Mouse (Mus musculus) CH12.LX (cell line): Measurements from ENCODE around the gene Pbx1. TPM values are rescaled to one million over a fixed set of nuclear protein-coding genes. Genes with fewer than 3 reads are reported as not detected.

Experiments used
- DNase-seq: peaks from one replicate; pipeline ENCODE4 v3.0.0-alpha.2; 2013; ENCODE audit errors: extremely low read depth
- H3K27ac ChIP-seq: 2 replicates; pipeline ENCODE4 v1.5.1; 2012; ENCODE audit warnings: low read depth, mild to moderate bottlenecking, control low read depth, moderate library complexity; ENCODE audit not compliant: insufficient read depth
- H3K27me3 ChIP-seq: replicated peaks from 2 replicates; pipeline ENCODE3; 2012; ENCODE audit warnings: inconsistent platforms
- H3K36me3 ChIP-seq, 2 experiments: replicated peaks in 1 of 2; 2 replicates each; pipeline versions ENCODE3 to v1.6.1; 2012; ENCODE audit warnings: inconsistent platforms in 1 of 2, low read length in 1 of 2, mild to moderate bottlenecking in 1 of 2, mixed read lengths in 1 of 2, moderate library complexity in 1 of 2; ENCODE audit not compliant: control insufficient read depth in 1 of 2, insufficient read depth in 1 of 2
- H3K4me1 ChIP-seq, 2 experiments: 2 replicates each; pipeline ENCODE4 v1.6.1; 2012; ENCODE audit warnings: inconsistent platforms in 1 of 2, moderate library complexity in 1 of 2; ENCODE audit not compliant: insufficient read depth in 2 of 2, control insufficient read depth in 1 of 2
- H3K4me2 ChIP-seq: 2 replicates; pipeline ENCODE4 v1.6.1; 2012; ENCODE audit warnings: low read depth, mild to moderate bottlenecking, control low read depth; ENCODE audit not compliant: poor library complexity, insufficient read depth, severe bottlenecking
- H3K4me3 ChIP-seq, 3 experiments: fragments of 150-350 bp in 1 of 3; sonication (generic) in 1 of 3; replicated peaks in 1 of 3; 2 replicates each; pipeline versions ENCODE3 to v1.5.1; 2011 to 2012; ENCODE audit warnings: low read depth in 2 of 3, low read length in 2 of 3, mild to moderate bottlenecking in 2 of 3, moderate library complexity in 2 of 3, control low read depth in 1 of 3, improper control_type of control experiment in 1 of 3, inconsistent platforms in 1 of 3, mixed read lengths in 1 of 3; ENCODE audit not compliant: poor library complexity in 1 of 3
- H3K79me2 ChIP-seq: replicated peaks from 2 replicates; pipeline ENCODE4 v1.6.1; 2012; ENCODE audit warnings: mild to moderate bottlenecking, moderate library complexity; ENCODE audit not compliant: control insufficient read depth, poor library complexity, insufficient read depth, severe bottlenecking; ENCODE audit errors: extremely low read depth
- H3K9ac ChIP-seq: 2 replicates; pipeline ENCODE4 v1.6.1; 2012; ENCODE audit warnings: low read depth, mild to moderate bottlenecking, control low read depth, moderate library complexity; ENCODE audit not compliant: insufficient read depth
- H3K9me3 ChIP-seq: replicated peaks from 2 replicates; pipeline ENCODE3; 2012; ENCODE audit warnings: low read length, inconsistent platforms, mixed read lengths
- BHLHE40 ChIP-seq: IDR thresholded peaks from 2 replicates; pipeline ENCODE4 v1.6.1; 2011; ENCODE audit warnings: mild to moderate bottlenecking, low read depth, low read length, improper control_type of control experiment
- CHD2 ChIP-seq: IDR thresholded peaks from 2 replicates; pipeline ENCODE4 v1.6.1; 2011; ENCODE audit warnings: low read length, improper control_type of control experiment
- CTCF ChIP-seq, 2 experiments: IDR thresholded peaks in 1 of 2; conservative IDR thresholded peaks in 1 of 2; 2 replicates each; pipeline ENCODE4 v1.5.1; 2011 to 2012; ENCODE audit warnings: low read depth in 2 of 2, low read length in 2 of 2, improper control_type of control experiment in 1 of 2, inconsistent platforms in 1 of 2, mild to moderate bottlenecking in 1 of 2, moderate library complexity in 1 of 2
- E2F4 ChIP-seq: IDR thresholded peaks from 2 replicates; pipeline ENCODE4 v1.6.1; 2011; ENCODE audit warnings: low read depth, low read length, improper control_type of control experiment; ENCODE audit not compliant: insufficient replicate concordance
- ELF1 ChIP-seq: IDR thresholded peaks from 2 replicates; pipeline ENCODE4 v1.6.1; 2014; ENCODE audit warnings: low read depth, mild to moderate bottlenecking, inconsistent platforms, low read length, improper control_type of control experiment
- EP300 ChIP-seq: IDR thresholded peaks from 2 replicates; pipeline ENCODE4 v1.6.1; 2011; ENCODE audit warnings: low read length, improper control_type of control experiment
- ETS1 ChIP-seq: conservative IDR thresholded peaks from 2 replicates; pipeline ENCODE4 v1.6.1; 2012; ENCODE audit warnings: low read depth, mild to moderate bottlenecking, inconsistent platforms, low read length, improper control_type of control experiment, moderate library complexity
- IRF4 ChIP-seq: IDR thresholded peaks from 2 replicates; pipeline ENCODE4 v1.6.1; 2014; ENCODE audit warnings: low read depth, mild to moderate bottlenecking, inconsistent platforms, low read length, improper control_type of control experiment
- MAFK ChIP-seq: IDR thresholded peaks from 2 replicates; pipeline ENCODE4 v1.6.1; 2011; ENCODE audit warnings: low read length, improper control_type of control experiment; ENCODE audit not compliant: insufficient replicate concordance
- MAX ChIP-seq: IDR thresholded peaks from 2 replicates; pipeline ENCODE4 v1.6.1; 2011; ENCODE audit warnings: low read length, improper control_type of control experiment
- MAZ ChIP-seq: IDR thresholded peaks from 2 replicates; pipeline ENCODE4 v1.6.1; 2012; ENCODE audit warnings: low read depth, mild to moderate bottlenecking, inconsistent platforms, low read length, improper control_type of control experiment, moderate library complexity
- MEF2A ChIP-seq: IDR thresholded peaks from 2 replicates; pipeline ENCODE4 v1.6.1; 2014; ENCODE audit warnings: low read depth, mild to moderate bottlenecking, inconsistent platforms, low read length, improper control_type of control experiment, borderline replicate concordance
- RAD21 ChIP-seq: IDR thresholded peaks from 2 replicates; pipeline ENCODE4 v1.6.1; 2011; ENCODE audit warnings: low read depth, mild to moderate bottlenecking, low read length, improper control_type of control experiment, moderate library complexity
- SIN3A ChIP-seq: IDR thresholded peaks from 2 replicates; pipeline ENCODE4 v1.6.1; 2012; ENCODE audit warnings: low read length, improper control_type of control experiment, inconsistent platforms
- TBP ChIP-seq: conservative IDR thresholded peaks from 2 replicates; pipeline ENCODE4 v1.6.1; 2011; ENCODE audit warnings: low read depth, low read length, improper control_type of control experiment
- UBTF ChIP-seq: IDR thresholded peaks from 2 replicates; pipeline ENCODE4 v1.6.1; 2012; ENCODE audit warnings: low read depth, mild to moderate bottlenecking, inconsistent platforms, low read length, improper control_type of control experiment, moderate library complexity
- ZKSCAN1 ChIP-seq: IDR thresholded peaks from 2 replicates; pipeline ENCODE4 v1.6.1; 2012; ENCODE audit warnings: low read depth, inconsistent platforms, low read length, improper control_type of control experiment, borderline replicate concordance
- ZMIZ1 ChIP-seq: IDR thresholded peaks from 2 replicates; pipeline ENCODE4 v1.6.1; 2012; ENCODE audit warnings: low read depth, mild to moderate bottlenecking, inconsistent platforms, low read length, improper control_type of control experiment
- dilution Hi-C: fragments of 300-500 bp; cut with MboI; formaldehyde crosslinking; loops from 2 replicates; pipeline ENCODE4 v1.14.3; 2020; ENCODE audit warnings: low sequenced_read_pairs; ENCODE audit not compliant: extremely low pct_unique_long_range_greater_than_20kb, extremely low pct_ligation_motif_present
- in situ Hi-C: fragments of 300-500 bp; cut with MboI; formaldehyde crosslinking; loops from 3 replicates; pipeline ENCODE4 v1.14.3; 2019; ENCODE audit warnings: low sequenced_read_pairs, low pct_ligation_motif_present, low pct_unique_long_range_greater_than_20kb, mixed read lengths
- polyA plus RNA-seq: library from polyadenylated mRNA; unstranded; fragments of >175 nt; gene quantifications from 2 replicates; pipeline ENCODE4 v1.2.1, GENCODE M21; 2012; ENCODE audit warnings: low read depth; ENCODE audit not compliant: insufficient read length
- total RNA-seq, 2 experiments: library from RNA; depleted of rRNA; stranded (reverse); fragments of 300-350 nt in 1 of 2; fragments of >200 nt in 1 of 2; gene quantifications; 2 replicates each; pipeline ENCODE4 v1.2.3; 2012 to 2014

Gene Pbx1
- total and polyA plus RNA-seq, 3 experiments = not detected

GRCm38 (mm10) chr1:168455178-168455577 is 23.1 kb upstream of the Pbx1 start:
- TF ChIP-seq SIN3A (no peak), EP300 (no peak), ETS1 (no peak), MAX (no peak), ZMIZ1 (no peak), UBTF (no peak), IRF4 (no peak), MAZ (no peak), ELF1 (no peak), CHD2 (no peak), RAD21 (no peak), BHLHE40 (no peak)
- in situ Hi-C loops (no loop called here), dilution Hi-C loops (no loop called here)
- Histone ChIP-seq H3K4me1 (no peaks in the 10 kb centered on the region), H3K9me3 (peaks cover 57% of the 10 kb centered on the region), H3K4me3 (no peak overlapping the region), H3K9ac (no peak overlapping the region), H3K27me3 (no peaks in the 10 kb centered on the region), H3K27ac (no peak overlapping the region), H3K36me3 (no peaks in the 10 kb centered on the region), H3K79me2 (no peaks in the 10 kb centered on the region), H3K4me2 (no peak overlapping the region)
- DNase-seq = no peak

- no peak for TF ChIP-seq MEF2A
- no peak for TF ChIP-seq ZMIZ1
- TF ChIP-seq E2F4 = no peak
- no peak for TF ChIP-seq EP300
- TF ChIP-seq ZKSCAN1 = no peak
- TF ChIP-seq CTCF (conservative IDR thresholded peaks at IDR 0.05 in 1 of 2, IDR thresholded peaks at IDR 0.05 in 1 of 2; ENCODE audit: low read depth in 2 of 2, low read length in 2 of 2) = no peak
- no peak for TF ChIP-seq BHLHE40
- TF ChIP-seq ELF1 = no peak
- no peak for TF ChIP-seq TBP
- no peak for TF ChIP-seq RAD21
- no peak for TF ChIP-seq MAFK
- Histone ChIP-seq H3K36me3 (no peaks in the 10 kb centered on the region), H3K9ac (no peak overlapping the region), H3K4me2 (no peak overlapping the region), H3K79me2 (no peaks in the 10 kb centered on the region), H3K4me1 (no peaks in the 10 kb centered on the region), H3K4me3 (no peak overlapping the region), H3K9me3 (peaks cover 54% of the 10 kb centered on the region), H3K27me3 (no peaks in the 10 kb centered on the region), H3K27ac (no peak overlapping the region)
- DNase-seq = no peak
- dilution Hi-C loops (no loop called here), in situ Hi-C loops (no loop called here)
These were observed 1.6 kb upstream of the Pbx1 start for GRCm38 (mm10) chr1:168433671-168434070.
